Mouse (Mus musculus): ENCODE data around the gene Xlr5a.
"Not testable (repeated sequence)": the region's sequence is repeated elsewhere in the genome, so short reads cannot be mapped to it uniquely, and the experiment has no call there.

Xlr5a gene

GRCm38 (mm10) chrX:73292876-73293275 is at the start of gene Xlr5a, which contains the start of gene Xlr5c:
Gene Xlr5a, minus strand, starts transcription at chrX:73292976.
Gene Xlr5c, minus strand, starts transcription at chrX:73292976.
- DNase-seq (ENCODE audit: low spot score), result not testable (repeated sequence)

- DNase-seq (ENCODE audit: low spot score), result peak; percentile 57
Observed at GRCm38 (mm10) chrX:73342483-73342895, 49.7 kb upstream of the Xlr5a start, which contains the start of gene Zfp275. Gene Zfp275, plus strand, starts transcription at chrX:73342621.

GRCm38 (mm10) chrX:73342068-73342467 is 49.3 kb upstream of the Xlr5a start:
- DNase-seq (ENCODE audit: low spot score), result no peak

GRCm38 (mm10) chrX:73341473-73341872 is 48.7 kb upstream of the Xlr5a start:
- DNase-seq (ENCODE audit: low spot score), result no peak

- no peak for DNase-seq (ENCODE audit: low spot score)
Observed at GRCm38 (mm10) chrX:73336740-73337139, 44.0 kb upstream of the Xlr5a start, which contains the start of gene Gm45015. Gene Gm45015, minus strand, starts transcription at chrX:73336840.

GRCm38 (mm10) chrX:73333548-73333947 is 40.8 kb upstream of the Xlr5a start:
- no peak for DNase-seq (ENCODE audit: low spot score)

- no peak for DNase-seq (ENCODE audit: low spot score)
Observed at GRCm38 (mm10) chrX:73327215-73327614, 34.4 kb upstream of the Xlr5a start.

- no peak for DNase-seq (ENCODE audit: low spot score)
Observed at GRCm38 (mm10) chrX:73321029-73321428, 28.3 kb upstream of the Xlr5a start.

GRCm38 (mm10) chrX:73312522-73312921 is 19.7 kb upstream of the Xlr5a start:
- peak; percentile 5 for DNase-seq (ENCODE audit: low spot score)

- not testable (repeated sequence) for DNase-seq (ENCODE audit: low spot score)
Observed at GRCm38 (mm10) chrX:73295745-73296144, 3.0 kb upstream of the Xlr5a start.

- not testable (repeated sequence) for DNase-seq (ENCODE audit: low spot score)
Observed at GRCm38 (mm10) chrX:73265270-73265669, 27.5 kb downstream of the Xlr5a start, which contains the start of gene Xlr3c. Gene Xlr3c, minus strand, starts transcription at chrX:73265390.

GRCm38 (mm10) chrX:73262428-73262827 is 30.3 kb downstream of the Xlr5a start:
- DNase-seq (ENCODE audit: low spot score), result not testable (repeated sequence)

GRCm38 (mm10) chrX:73242821-73243325 is 49.9 kb downstream of the Xlr5a start, which contains the start of gene Xlr4c:
Gene Xlr4c, minus strand, starts transcription at chrX:73243130.
- not testable (repeated sequence) for DNase-seq (ENCODE audit: low spot score)

GRCm38 (mm10) chrX:73229288-73229687 is 63.5 kb downstream of the Xlr5a start:
- no peak for DNase-seq (ENCODE audit: low spot score)

GRCm38 (mm10) chrX:73228606-73229214 is 64.1 kb downstream of the Xlr5a start:
- peak; percentile 13 for DNase-seq (ENCODE audit: low spot score)

GRCm38 (mm10) chrX:73227914-73228605 is 64.7 kb downstream of the Xlr5a start, which contains the start of gene F8a:
Gene F8a, plus strand, starts transcription at chrX:73228291.
- DNase-seq (ENCODE audit: low spot score), result peak; percentile 32

GRCm38 (mm10) chrX:73225365-73225764 is 67.4 kb downstream of the Xlr5a start:
- DNase-seq (ENCODE audit: low spot score), result no peak

GRCm38 (mm10) chrX:73213819-73214564 is 78.8 kb downstream of the Xlr5a start, which contains the start of gene Xlr4b:
Gene Xlr4b, plus strand, starts transcription at chrX:73214333.
- not testable (repeated sequence) for DNase-seq (ENCODE audit: low spot score)

GRCm38 (mm10) chrX:73191934-73192333 is 100.8 kb downstream of the Xlr5a start, which contains the start of gene Xlr3b:
Gene Xlr3b, plus strand, starts transcription at chrX:73192207.
- DNase-seq (ENCODE audit: low spot score), result not testable (repeated sequence)

- DNase-seq (ENCODE audit: low spot score), result not testable (repeated sequence)
Observed at GRCm38 (mm10) chrX:73176889-73177288, 115.9 kb downstream of the Xlr5a start, which contains the start of gene Spin2d. Gene Spin2d, minus strand, starts transcription at chrX:73176989.

GRCm38 (mm10) chrX:73149350-73149749 is 143.4 kb downstream of the Xlr5a start, which contains the start of gene DXBay18:
Gene DXBay18, minus strand, starts transcription at chrX:73149450.
- DNase-seq (ENCODE audit: low spot score), result not testable (repeated sequence)

- DNase-seq (ENCODE audit: low spot score), result not testable (repeated sequence)
Observed at GRCm38 (mm10) chrX:73148496-73148895, 144.3 kb downstream of the Xlr5a start, which contains the start of gene Xlr5b. Gene Xlr5b, plus strand, starts transcription at chrX:73148796.

Data from ovary, postnatal 14 days (tissue).